Mouse (Mus musculus): ENCODE results near the gene Col8a1. TPM values are rescaled to one million over a fixed set of nuclear protein-coding genes. Genes with fewer than 3 reads are reported as not detected.

Gene Col8a1
- polyA plus RNA-seq, 1 experiment: 0.87 TPM

DNA sequence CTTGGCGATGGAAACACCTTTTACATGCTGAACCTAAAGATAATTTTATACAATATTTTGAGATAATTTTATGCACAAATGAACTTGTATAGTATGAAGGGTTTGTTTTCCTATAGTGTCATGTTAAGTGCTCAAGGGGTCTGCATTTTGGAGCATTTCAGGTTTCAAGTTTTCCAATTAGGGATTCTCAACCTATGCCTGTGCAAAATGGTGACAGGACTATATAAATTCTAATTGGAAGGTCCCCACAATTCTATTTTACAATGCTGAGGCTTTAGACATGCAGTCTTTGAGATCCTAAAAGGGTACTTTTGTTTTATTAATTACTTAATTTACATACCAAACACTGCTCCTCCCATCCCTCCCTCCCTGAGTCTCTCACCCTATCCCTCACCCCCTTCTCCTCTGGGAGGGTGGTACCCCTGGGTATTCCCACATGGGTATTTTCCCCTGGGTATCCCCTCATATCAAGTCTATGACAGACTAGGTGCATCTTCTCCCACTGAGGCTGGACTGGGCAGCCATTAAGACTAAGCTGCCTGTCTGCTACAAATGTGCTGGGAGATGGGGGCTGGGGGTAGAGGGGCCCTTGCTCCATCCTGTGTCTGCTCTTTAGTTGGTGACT is 178.7 kb downstream of the Col8a1 start:
- H3K4me1 ChIP-seq (ENCODE audit: control insufficient read depth, insufficient read depth, low read length): no peaks in the 10 kb centered on the region
- H3K27ac ChIP-seq (ENCODE audit: insufficient read depth, low read length): no peak overlapping the region
- no peak for DNase-seq
- H3K27me3 ChIP-seq (ENCODE audit: control insufficient read depth, insufficient read depth, low read length): no peaks in the 10 kb centered on the region
- TF ChIP-seq CTCF (IDR thresholded peaks at IDR 0.05; ENCODE audit: borderline replicate concordance, insufficient read depth, low read depth, low read length) (no peak), POLR2A (IDR thresholded peaks at IDR 0.05; ENCODE audit: borderline replicate concordance, insufficient read depth, low read length) (no peak)
- no peak overlapping the region for H3K4me3 ChIP-seq (replicated peaks; ENCODE audit: insufficient read depth, low read depth, low read length)
- WGBS: 98% methylated on average over 1 of the region's 1 CpGs

Other genes starting within 250 kb of the Col8a1 start
- gene Cmss1, start 147.9 kb downstream of the Col8a1 start, polyA plus RNA-seq (2012; rRNA removed): 8.4 and 9.3 TPM in 2 replicates